Mouse (Mus musculus) stomach, postnatal 0 days (tissue): ENCODE measurements around the gene Gatc.

Experiments
- CTCF ChIP-seq: IDR thresholded peaks from 2 replicates; pipeline ENCODE4 v1.5.1; 2016; ENCODE audit warnings: antibody characterized with exemption, low read depth, mild to moderate bottlenecking, moderate library complexity
- EP300 ChIP-seq: optimal IDR thresholded peaks from 2 replicates; pipeline ENCODE3; 2016; ENCODE audit warnings: antibody characterized with exemption

DNA sequence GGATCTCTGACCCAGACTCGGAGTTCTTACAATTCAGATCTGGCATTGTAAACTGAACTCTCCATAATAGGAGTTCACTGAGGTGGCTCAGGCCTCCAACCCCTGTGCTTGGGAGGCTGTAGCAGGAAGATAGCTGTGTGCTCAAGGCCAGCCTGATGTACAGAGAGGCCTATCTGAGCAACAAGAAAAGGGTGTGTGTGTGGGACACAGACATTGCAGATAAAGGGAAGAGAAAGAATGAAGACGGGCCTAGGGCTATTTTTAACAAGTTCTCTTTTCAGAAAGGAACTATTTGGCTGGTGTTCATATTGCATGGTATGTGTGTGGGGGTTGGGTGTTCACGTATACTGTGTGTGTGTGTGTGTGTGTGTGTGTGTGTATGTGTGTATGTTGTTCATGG, 7.4 kb downstream of the Gatc start:
- TF ChIP-seq CTCF (no peak), EP300 (no peak)
